Mouse (Mus musculus): Measurements from ENCODE around the gene Ptrh1. TPM values are rescaled to one million over a fixed set of nuclear protein-coding genes. Genes with fewer than 3 reads are reported as not detected.

Gene Ptrh1
- polyA plus RNA-seq, 1 experiment from 2014 or later, result 4.9 TPM

DNA sequence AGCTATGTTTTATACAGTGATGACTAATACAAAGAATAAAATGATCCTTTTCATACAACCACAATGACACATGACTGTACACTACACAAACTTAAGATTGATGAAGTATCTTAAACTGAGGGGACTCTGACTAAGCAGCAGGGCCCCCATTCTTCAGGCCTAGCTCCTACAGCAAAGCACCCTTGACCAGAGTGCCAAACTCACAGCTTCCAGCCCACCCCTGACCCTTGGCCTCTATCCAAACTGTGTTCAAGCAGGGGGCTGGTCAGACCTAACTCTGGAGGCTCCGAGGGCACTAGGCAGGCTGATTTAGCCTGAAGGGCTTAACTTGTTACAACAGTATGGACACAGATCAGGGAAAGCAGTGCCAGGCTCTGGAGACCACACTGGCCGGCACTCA lies 13.0 kb downstream of the Ptrh1 start:
- H3K4me1 ChIP-seq (replicated peaks; ENCODE audit: control insufficient read depth, insufficient read depth, low read length), result peaks cover 3% of the 10 kb centered on the region; the same call in 1 of the 2 replicates
- H3K27me3 ChIP-seq (replicated peaks; ENCODE audit: control insufficient read depth, insufficient read depth, low read length), result no peaks in the 10 kb centered on the region
- no peak overlapping the region for H3K27ac ChIP-seq (ENCODE audit: low read depth, low read length)
- no peak for DNase-seq (ENCODE audit: low spot score)
- no peak overlapping the region for H3K4me2 ChIP-seq
- ATAC-seq (replicated peaks; ENCODE audit: low FRiP score), result no peak
- no peak overlapping the region for H3K4me3 ChIP-seq (ENCODE audit: low read depth, low read length)
- no peaks in the 10 kb centered on the region for H3K36me3 ChIP-seq (ENCODE audit: control insufficient read depth, insufficient read depth, low read length)
- WGBS, result 50% methylated on average over 2 of the region's 2 CpGs
- H3K9ac ChIP-seq (ENCODE audit: low read depth, low read length), result no peak overlapping the region
- no peaks in the 10 kb centered on the region for H3K9me3 ChIP-seq (ENCODE audit: control insufficient read depth, low read length)

DNA sequence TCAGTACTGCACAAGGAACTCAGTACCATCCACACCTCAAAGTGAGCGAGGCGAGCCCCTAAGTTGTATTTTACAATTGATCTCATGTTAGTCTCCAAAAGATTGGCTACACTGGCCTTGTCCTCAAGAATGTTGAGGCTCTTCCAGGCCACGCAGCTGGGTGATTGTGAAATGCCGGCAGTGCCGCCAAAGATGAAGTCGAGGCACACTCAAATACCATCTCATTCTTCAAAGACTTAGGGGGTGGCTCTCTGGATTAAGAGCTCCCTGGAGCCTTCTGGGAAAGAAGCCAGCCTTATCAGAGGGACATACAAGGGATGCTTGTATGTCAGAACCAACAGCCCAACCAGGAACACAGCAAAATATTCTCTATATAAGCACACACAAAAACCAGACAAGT lies 15.7 kb downstream of the Ptrh1 start:
- H3K9ac ChIP-seq (ENCODE audit: low read depth, low read length), result no peak overlapping the region
- H3K4me3 ChIP-seq (ENCODE audit: low read depth, low read length), result no peak overlapping the region
- WGBS, result 84% methylated on average over 6 of the region's 6 CpGs
- ATAC-seq (replicated peaks; ENCODE audit: low FRiP score), result no peak
- DNase-seq (ENCODE audit: low spot score), result no peak
- no peaks in the 10 kb centered on the region for H3K9me3 ChIP-seq (ENCODE audit: control insufficient read depth, low read length)
- H3K27me3 ChIP-seq (replicated peaks; ENCODE audit: control insufficient read depth, insufficient read depth, low read length), result no peaks in the 10 kb centered on the region
- no peaks in the 10 kb centered on the region for H3K36me3 ChIP-seq (ENCODE audit: control insufficient read depth, insufficient read depth, low read length)
- no peak overlapping the region for H3K27ac ChIP-seq (ENCODE audit: low read depth, low read length)
- H3K4me2 ChIP-seq, result no peak overlapping the region
- H3K4me1 ChIP-seq (replicated peaks; ENCODE audit: control insufficient read depth, insufficient read depth, low read length), result peaks cover 3% of the 10 kb centered on the region; the same call in 1 of the 2 replicates

GRCm38 (mm10) chr2:32795748-32796418 lies 20.3 kb downstream of the Ptrh1 start:
- Histone ChIP-seq H3K36me3 (ENCODE audit: control insufficient read depth, insufficient read depth, low read length) (peaks cover 9% of the 10 kb centered on the region; the same call in 1 of the 2 replicates), H3K4me2 (no peak overlapping the region), H3K9ac (ENCODE audit: low read depth, low read length) (no peak overlapping the region), H3K27ac (ENCODE audit: low read depth, low read length) (no peak overlapping the region), H3K4me1 (replicated peaks; ENCODE audit: control insufficient read depth, insufficient read depth, low read length) (no peaks in the 10 kb centered on the region), H3K9me3 (ENCODE audit: control insufficient read depth, low read length) (no peaks in the 10 kb centered on the region), H3K4me3 (ENCODE audit: low read depth, low read length) (no peak overlapping the region), H3K27me3 (replicated peaks; ENCODE audit: control insufficient read depth, insufficient read depth, low read length) (no peaks in the 10 kb centered on the region)
- 85% methylated on average over 13 of the region's 13 CpGs for WGBS
- DNase-seq (ENCODE audit: low spot score) (no peak), ATAC-seq (replicated peaks; ENCODE audit: low FRiP score) (no peak)

- WGBS, result 60% methylated on average over 10 of the region's 10 CpGs
- Histone ChIP-seq H3K27ac (ENCODE audit: low read depth, low read length) (no peak overlapping the region), H3K4me1 (replicated peaks; ENCODE audit: control insufficient read depth, insufficient read depth, low read length) (no peaks in the 10 kb centered on the region), H3K36me3 (ENCODE audit: control insufficient read depth, insufficient read depth, low read length) (peaks cover 9% of the 10 kb centered on the region; the same call in 1 of the 2 replicates), H3K4me2 (no peak overlapping the region), H3K9me3 (ENCODE audit: control insufficient read depth, low read length) (no peaks in the 10 kb centered on the region), H3K9ac (ENCODE audit: low read depth, low read length) (no peak overlapping the region), H3K4me3 (ENCODE audit: low read depth, low read length) (no peak overlapping the region), H3K27me3 (replicated peaks; ENCODE audit: control insufficient read depth, insufficient read depth, low read length) (no peaks in the 10 kb centered on the region)
- DNase-seq (ENCODE audit: low spot score), result no peak
- no peak for ATAC-seq (replicated peaks; ENCODE audit: low FRiP score)
Measured at GRCm38 (mm10) chr2:32798251-32798962, 22.8 kb downstream of the Ptrh1 start.

DNA sequence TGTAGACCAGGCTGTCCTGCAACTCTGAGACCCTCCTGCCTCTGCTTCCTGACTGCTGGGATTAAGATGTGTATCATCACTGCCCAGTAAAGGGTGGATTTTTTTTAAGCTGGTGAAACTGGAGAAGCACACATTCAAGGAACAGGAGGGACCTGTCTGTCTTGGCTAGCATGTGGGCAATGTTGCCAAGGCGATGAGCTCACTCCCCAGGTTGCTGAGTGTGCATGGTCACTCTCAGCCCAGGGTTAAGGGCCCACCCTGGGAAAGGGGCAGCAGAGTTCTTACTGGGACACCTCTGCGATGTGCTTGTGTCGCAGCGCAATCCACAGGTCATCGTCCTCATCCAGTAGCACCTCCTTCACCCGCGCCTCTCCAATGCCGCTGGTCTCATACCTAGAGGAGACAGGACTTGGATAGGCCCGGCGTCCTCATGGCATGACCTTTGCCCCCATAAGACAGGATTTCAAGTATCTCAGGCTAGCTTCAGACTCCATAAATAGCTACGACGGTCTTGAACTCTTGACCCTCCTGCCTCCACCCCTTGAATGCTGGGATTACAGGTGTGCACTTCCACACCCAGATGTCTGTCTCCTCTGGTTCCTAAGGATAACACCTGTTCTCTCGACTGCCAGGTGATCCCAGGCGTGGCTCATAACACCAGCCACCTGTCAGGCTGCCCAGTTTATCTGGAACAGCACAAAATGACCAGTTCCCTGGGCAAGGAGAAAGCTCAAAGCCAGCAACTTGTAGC lies 33.4 kb downstream of the Ptrh1 start:
- Histone ChIP-seq H3K27ac (ENCODE audit: low read depth, low read length) (no peak overlapping the region), H3K4me3 (ENCODE audit: low read depth, low read length) (no peak overlapping the region), H3K9me3 (ENCODE audit: control insufficient read depth, low read length) (no peaks in the 10 kb centered on the region), H3K36me3 (ENCODE audit: control insufficient read depth, insufficient read depth, low read length) (no peaks in the 10 kb centered on the region), H3K9ac (ENCODE audit: low read depth, low read length) (no peak overlapping the region), H3K27me3 (replicated peaks; ENCODE audit: control insufficient read depth, insufficient read depth, low read length) (no peaks in the 10 kb centered on the region), H3K4me2 (no peak overlapping the region), H3K4me1 (replicated peaks; ENCODE audit: control insufficient read depth, insufficient read depth, low read length) (no peaks in the 10 kb centered on the region; the same call in 1 of the 2 replicates)
- DNase-seq (ENCODE audit: low spot score) (no peak), ATAC-seq (replicated peaks; ENCODE audit: low FRiP score) (no peak)
- WGBS, result 89% methylated on average over 14 of the region's 14 CpGs

- Histone ChIP-seq H3K9me3 (ENCODE audit: control insufficient read depth, low read length) (no peaks in the 10 kb centered on the region), H3K4me2 (no peak overlapping the region), H3K4me3 (ENCODE audit: low read depth, low read length) (no peak overlapping the region), H3K27ac (ENCODE audit: low read depth, low read length) (no peak overlapping the region), H3K9ac (ENCODE audit: low read depth, low read length) (no peak overlapping the region), H3K4me1 (replicated peaks; ENCODE audit: control insufficient read depth, insufficient read depth, low read length) (no peaks in the 10 kb centered on the region; the same call in 1 of the 2 replicates), H3K27me3 (replicated peaks; ENCODE audit: control insufficient read depth, insufficient read depth, low read length) (no peaks in the 10 kb centered on the region), H3K36me3 (ENCODE audit: control insufficient read depth, insufficient read depth, low read length) (no peaks in the 10 kb centered on the region)
- ATAC-seq (replicated peaks; ENCODE audit: low FRiP score), result no peak
- 82% methylated on average over 8 of the region's 8 CpGs for WGBS
- DNase-seq (ENCODE audit: low spot score), result no peak
Measured at GRCm38 (mm10) chr2:32811959-32812358, 36.4 kb downstream of the Ptrh1 start.

- Histone ChIP-seq H3K9me3 (ENCODE audit: control insufficient read depth, low read length) (no peaks in the 10 kb centered on the region), H3K27ac (ENCODE audit: low read depth, low read length) (no peak overlapping the region), H3K4me1 (replicated peaks; ENCODE audit: control insufficient read depth, insufficient read depth, low read length) (no peaks in the 10 kb centered on the region; the same call in 1 of the 2 replicates), H3K4me2 (no peak overlapping the region), H3K9ac (ENCODE audit: low read depth, low read length) (no peak overlapping the region), H3K27me3 (replicated peaks; ENCODE audit: control insufficient read depth, insufficient read depth, low read length) (no peaks in the 10 kb centered on the region), H3K36me3 (ENCODE audit: control insufficient read depth, insufficient read depth, low read length) (peaks cover 2% of the 10 kb centered on the region; the same call in 1 of the 2 replicates), H3K4me3 (ENCODE audit: low read depth, low read length) (no peak overlapping the region)
- WGBS, result 91% methylated on average over 2 of the region's 2 CpGs
- DNase-seq (ENCODE audit: low spot score) (no peak), ATAC-seq (replicated peaks; ENCODE audit: low FRiP score) (no peak)
Measured at GRCm38 (mm10) chr2:32816497-32816896, 40.9 kb downstream of the Ptrh1 start.

DNA sequence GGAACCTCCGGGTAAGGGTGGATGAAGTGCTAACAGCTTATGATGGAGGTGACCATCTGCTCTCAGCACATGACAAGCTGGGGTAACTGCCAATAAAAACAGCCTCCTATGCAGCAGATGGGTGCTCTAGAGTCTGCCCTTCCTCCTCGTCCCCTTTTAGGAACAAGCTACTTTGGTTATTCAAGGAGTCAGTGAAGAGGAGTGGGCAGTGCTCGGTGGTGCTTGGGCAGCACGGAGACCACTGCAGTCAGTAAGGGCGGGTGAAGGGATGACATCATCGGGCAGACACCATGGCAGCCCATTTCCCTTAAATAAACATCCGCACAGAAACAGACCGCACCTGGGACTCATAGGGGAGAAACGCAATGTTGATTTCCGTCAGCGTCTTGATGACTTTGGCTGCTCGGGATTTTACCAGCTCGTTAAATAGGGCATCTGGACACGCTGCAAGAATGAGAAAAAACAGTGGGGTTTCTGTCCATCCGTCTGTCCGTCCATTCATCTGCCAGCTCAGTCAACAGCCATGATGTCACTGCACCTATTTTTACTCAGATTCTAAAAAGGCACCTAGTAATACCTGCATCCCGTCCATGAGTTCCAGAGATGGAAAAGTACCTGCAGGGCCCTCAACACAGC lies 41.5 kb downstream of the Ptrh1 start:
- Histone ChIP-seq H3K4me3 (ENCODE audit: low read depth, low read length) (no peak overlapping the region), H3K36me3 (ENCODE audit: control insufficient read depth, insufficient read depth, low read length) (peaks cover 2% of the 10 kb centered on the region; the same call in 1 of the 2 replicates), H3K27me3 (replicated peaks; ENCODE audit: control insufficient read depth, insufficient read depth, low read length) (no peaks in the 10 kb centered on the region), H3K27ac (ENCODE audit: low read depth, low read length) (no peak overlapping the region), H3K9ac (ENCODE audit: low read depth, low read length) (no peak overlapping the region), H3K4me2 (no peak overlapping the region), H3K9me3 (ENCODE audit: control insufficient read depth, low read length) (no peaks in the 10 kb centered on the region), H3K4me1 (replicated peaks; ENCODE audit: control insufficient read depth, insufficient read depth, low read length) (no peaks in the 10 kb centered on the region)
- ATAC-seq (replicated peaks; ENCODE audit: low FRiP score) (no peak), DNase-seq (ENCODE audit: low spot score) (no peak)
- 73% methylated on average over 17 of the region's 17 CpGs for WGBS

All from liver, embryonic 11.5 days (tissue).